Mouse (Mus musculus) ES-CJ7 (cell line): ENCODE measurements at regions not wholly inside any gene's neighbourhood (a gene's known extent, or its start where the extent isn't known, plus 50 kb on each side); places are given as distances from the start of the nearest gene placed in this dataset.

ENCODE experiments used
- DNase-seq: peaks from one replicate; pipeline ENCODE4 v3.0.0; 2011; ENCODE audit warnings: low read depth, low spot score

DNA sequence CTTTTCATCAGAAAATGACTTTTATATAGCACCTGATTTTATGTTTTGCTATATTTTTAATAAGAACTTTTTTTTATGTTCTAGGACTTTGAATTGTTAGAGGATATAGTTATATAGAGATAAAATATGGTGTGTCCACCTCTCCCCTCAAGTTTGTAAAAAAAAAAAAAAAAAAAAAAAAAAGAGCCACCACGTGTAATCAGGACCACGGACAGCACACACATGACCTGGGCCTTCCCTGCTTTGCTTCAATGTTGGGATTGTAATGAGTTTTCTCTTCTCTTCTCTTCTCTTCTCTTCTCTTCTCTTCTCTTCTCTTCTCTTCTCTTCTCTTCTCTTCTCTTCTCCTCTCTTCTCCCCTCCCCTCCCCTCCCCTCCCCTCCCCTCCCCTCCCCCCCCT is 78.5 kb downstream of the 1700010I14Rik start:
- peak; percentile 5 for DNase-seq

DNA sequence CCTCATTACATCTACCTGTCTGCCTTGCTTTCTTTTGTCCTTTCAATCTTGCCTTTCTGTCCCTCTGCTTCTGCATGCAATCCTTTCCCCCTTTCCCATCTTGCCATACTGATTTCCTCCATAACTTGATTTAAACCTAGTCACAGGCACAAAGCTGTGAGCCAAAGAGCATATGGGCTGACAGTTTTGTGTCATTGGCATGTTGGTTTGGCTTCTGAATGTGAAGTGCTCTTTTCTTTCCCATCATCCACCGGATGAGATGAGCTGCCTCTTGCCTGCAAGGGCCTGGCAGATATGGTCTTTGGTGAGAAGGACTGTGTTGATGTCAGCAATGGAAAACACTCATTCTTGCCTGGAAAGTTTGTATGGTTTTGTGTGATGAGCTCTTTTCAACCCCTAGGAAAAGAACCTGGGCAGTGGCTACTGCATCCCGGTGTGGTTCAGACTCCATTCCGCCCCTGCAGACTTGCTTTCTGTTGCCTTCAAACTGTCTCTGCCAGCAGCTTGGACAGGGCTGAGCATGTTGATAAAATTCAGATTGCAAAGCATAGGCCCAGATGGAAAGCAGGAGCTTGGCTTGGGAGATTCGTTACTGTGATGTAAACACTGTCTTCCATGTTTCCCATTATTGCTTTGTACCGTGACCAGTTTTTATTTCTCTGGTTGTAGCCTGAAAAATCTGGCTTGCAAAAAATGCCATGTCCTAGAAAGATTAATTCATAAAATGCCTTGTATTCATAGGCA is 80.9 kb downstream of the 1700010I14Rik start:
- no peak for DNase-seq

DNA sequence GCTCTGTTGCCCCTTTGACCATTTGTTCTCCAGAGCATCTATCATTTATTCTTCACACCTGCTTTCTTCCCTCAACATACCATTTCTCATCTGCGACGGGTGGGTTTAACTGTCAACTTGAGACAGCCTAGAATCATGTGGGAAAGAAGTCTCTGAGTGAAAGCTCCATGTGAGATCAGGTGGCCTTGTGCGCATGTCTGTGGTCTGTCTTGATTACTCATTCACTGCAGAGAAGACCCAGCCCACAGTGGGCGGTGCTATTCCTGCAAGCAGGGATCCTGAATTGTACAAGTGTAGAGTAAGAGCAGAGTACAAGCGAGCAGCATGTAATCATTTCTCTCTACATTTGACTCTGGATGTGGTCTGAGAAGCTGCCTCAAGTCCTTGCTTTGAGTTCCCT is 95.5 kb downstream of the 1700010I14Rik start:
- DNase-seq: peak; percentile 6

DNA sequence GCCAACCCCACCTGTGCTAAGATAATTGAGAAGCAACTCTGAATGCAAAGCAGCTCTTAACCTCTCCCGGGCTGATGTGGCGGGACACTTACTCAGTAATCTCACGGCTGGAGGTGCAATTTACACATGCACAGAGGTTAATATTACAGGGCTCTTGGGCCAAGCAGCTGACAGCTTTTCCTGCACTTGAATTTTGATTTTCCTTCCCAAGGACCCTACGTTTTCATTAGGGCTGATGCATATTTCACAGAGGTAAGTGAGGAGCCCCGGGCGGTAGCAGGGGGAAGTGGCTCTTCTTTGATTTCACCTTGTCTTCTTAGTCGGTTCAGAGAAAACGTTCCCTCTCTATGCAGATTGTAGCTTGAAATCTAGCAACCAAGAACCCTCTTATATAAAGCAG is 139.7 kb downstream of the 1700010I14Rik start:
- no peak for DNase-seq

DNA sequence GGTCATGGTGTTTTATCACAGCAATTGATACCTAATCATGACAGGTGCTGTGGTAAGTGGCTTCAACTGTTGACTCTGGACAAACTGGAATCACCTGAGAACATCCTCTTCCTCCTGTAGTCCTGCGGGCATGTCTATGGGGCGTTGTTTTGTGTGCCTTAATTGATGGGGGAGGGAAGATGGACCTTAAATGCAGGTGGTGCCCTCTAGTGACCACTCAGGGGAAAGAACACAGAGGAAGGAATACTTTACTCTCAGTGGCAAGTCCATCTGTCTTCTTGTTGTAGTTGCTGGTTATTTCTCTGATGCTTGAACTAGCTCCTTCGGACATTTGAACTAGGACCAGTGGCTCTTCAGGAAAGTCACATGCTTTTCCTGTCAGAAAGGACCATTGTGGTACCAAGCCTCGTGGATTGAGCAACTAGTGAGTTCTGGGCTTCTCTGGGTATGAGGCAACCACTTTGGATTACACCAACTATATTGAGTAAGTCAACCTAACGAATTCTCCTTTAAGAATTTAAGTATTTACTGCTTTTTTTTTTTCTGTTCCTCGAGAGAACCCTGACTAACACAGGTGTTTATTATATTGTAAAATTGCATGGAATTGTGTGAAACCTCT is 157.6 kb downstream of the 1700010I14Rik start:
- DNase-seq: peak; percentile 57

DNA sequence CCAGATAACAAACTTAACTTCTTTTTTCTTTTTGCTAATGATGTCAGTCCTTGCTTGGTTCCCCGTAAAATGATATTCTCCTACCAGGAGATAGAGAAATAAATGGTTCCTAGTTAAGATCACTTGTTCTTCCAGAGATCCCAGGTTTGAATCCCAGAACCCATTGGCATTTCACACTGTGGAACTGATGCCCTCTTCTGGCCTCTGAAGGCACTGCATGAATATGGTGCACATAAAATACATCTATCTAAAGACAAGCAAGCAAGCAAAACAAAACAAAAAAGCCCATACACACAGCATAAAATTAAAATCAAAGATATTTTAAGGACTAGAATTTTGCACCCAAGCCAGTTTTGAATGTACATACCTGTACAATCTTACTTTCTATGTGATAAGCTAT is 162.5 kb downstream of the 1700010I14Rik start:
- DNase-seq: peak; percentile 41

DNA sequence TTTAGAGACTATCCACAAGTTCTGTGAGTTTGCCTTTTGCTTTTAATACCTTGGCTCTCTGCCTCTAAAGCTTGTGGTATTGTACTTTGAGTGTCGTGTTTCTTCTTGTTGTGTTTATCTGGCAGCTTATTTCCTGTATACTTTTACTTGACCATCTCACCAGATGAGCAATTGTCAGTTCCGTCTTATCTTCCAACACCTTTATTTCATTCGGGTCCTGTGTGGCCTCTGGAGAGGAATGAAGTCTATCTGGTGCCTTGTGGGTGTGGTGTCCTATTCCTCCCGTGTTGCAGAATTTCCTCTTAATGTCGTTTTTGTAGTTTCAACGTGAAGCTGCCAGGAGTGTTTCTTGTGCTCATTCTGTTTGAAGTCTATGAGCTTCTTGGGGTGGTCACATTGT is 174.0 kb downstream of the 1700010I14Rik start:
- no peak for DNase-seq

DNA sequence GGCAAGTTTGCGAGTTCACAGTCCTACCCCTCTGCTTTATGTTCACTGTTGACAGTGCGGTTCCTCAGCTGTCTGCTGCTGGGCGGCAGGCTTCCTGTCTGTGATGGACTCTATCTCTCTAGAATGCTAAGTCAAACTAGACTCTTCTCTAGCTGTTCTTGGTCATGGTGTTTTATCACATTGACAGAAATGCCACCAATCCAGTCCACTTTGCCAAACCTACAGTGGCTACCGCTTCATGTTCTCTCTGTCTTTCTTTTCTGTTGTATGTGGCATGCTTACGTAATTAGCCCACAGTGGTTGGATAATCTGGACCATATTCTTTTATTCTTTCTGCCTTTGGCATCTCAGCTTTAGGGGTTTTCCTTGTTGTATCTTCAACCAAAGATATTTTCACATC is 174.5 kb downstream of the 1700010I14Rik start:
- DNase-seq: no peak

DNA sequence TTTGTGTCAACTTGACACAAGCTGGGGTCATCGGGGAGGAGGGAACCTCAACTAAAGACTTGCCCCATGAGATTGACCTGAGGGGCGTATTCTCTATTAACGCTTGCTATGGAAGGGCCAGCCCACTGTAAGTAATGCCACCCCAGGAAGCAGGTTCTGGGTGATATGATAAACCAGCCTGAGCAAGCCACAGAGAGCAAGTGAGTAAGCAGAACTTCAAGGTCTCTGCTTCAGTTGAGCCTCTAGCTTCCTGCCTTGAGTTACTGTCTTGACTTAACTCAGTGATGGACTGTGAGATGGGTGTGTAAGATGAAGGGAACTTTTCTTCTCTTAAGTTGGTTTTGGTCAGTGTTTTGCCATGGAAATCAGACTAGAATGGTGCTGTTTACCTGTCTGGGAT is 175.2 kb downstream of the 1700010I14Rik start:
- DNase-seq: no peak

DNA sequence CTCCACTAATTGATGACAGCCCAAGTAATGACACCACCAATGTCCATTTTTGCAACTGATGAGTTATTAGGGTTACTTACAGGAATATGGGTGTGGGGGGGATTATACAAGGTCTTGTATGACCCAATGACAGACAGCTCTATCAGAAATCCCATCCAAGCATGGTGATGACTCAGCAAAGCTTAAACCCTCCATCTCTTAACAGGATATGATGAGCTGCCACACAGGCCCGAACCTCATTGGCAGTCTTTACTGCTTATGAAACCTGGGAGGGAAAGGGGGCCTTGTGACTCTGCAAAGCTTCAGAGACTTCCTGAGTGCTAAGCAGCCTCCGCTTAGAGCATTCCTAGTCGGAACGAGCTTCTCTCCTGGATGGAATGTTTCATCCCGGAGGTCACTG is 176.4 kb downstream of the 1700010I14Rik start:
- no peak for DNase-seq

DNA sequence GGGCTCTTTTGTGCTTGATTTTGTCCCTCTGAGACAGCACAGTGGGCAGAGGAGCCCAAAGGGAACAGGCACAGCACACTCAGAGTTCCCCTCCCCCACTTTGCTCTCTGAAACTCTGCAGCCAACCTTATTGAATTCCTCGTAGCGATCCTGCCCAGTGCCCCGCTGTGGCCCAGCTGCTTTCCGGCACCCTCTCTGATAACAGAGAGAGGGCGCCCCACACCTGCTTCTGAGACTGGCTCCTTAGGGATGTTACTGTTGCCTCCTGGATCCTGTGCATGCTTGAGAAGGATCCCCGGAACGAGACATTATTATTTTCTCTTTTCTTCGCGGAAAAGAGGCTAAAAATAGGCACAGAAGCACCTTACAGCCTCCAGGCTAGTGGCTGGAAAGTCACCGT is 179.0 kb downstream of the 1700010I14Rik start:
- DNase-seq: peak; percentile 68

DNA sequence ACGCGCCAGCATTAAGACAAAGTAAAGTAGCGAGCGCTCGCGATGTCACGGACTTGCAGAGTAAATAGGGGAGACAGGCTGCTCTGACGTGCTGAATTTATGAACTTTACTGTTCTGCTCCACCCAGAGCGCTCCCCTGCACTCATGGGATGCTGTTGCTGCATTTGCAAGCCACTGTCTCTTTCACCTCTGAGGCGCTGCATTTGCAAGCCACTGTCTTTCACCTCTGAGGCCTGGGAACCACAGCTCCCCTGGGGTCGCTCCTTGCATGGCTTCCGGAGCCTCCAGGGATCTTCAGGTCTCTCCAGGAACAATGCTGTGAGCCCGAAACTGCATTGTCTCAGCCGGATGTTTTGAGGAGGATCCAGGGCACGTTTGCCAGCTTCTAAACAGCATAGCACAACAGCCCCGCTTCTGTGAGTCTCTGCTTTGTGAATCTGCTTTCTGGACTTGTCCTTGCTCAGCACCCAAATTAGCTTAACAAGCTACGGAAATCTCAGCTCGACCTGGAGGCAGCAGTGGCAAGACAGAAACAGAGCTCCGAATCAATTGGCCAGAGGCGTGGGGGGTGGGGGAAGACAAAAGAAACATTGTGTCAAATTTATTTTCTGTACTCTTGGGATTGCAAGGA is 179.6 kb downstream of the 1700010I14Rik start:
- DNase-seq: peak; percentile 52

DNA sequence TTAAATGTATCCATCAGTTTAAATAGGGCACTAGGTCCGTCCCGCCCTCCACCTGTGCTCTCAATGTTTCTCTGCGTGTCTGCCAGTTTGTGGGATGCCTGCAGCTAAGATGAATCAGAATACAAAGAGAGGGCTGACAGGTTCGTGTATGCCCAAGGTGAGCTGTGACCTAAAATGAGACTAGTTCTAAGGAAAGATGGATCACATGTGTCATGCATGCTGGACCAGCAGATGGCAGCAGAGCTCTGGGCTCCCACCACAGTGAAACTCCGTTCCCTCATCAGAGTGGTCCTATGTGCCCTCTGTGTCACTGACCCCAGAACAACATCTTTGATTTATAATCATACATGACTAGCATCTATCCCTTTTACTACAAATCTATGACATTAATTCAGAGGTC is 180.3 kb downstream of the 1700010I14Rik start:
- DNase-seq: peak; percentile 80

DNA sequence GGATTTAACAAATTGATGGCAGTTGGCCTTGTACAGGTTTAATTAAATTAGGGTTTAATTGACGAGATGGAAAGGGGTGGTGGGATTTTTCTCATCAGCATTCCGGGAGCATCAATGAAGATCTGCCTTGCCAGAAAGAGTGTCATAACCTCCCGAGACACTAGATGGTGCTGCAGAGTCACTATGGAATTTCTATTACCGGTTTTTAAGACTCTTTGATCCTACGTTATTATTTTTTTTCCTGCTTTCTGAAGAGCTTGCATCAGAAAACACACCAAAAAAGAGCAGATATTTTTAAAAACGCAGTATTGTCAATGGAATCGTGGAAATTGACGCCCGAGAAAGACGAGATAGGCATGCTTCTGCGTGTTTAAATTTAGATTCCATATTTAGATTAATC is 181.2 kb downstream of the 1700010I14Rik start:
- peak; percentile 39 for DNase-seq

DNA sequence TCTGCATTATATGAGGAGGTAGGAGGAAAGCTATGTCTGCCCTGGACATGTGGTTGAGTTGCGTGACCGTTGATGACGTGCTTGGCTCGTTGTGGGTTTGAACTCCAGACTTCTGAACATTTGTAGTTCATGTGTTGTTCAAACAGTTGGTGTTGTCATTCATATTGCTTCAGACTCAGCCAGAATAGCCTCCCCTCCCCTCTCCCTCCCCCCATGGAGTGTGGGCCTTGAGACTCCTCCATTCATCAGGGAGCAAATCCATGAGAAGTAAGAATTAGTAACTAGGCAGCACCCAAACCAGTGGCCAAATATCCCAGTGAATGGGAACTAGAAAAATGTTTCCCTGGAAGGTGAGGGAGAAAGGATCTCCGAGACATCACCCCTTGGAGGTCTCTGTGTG is 209.0 kb downstream of the 1700010I14Rik start:
- no peak for DNase-seq

DNA sequence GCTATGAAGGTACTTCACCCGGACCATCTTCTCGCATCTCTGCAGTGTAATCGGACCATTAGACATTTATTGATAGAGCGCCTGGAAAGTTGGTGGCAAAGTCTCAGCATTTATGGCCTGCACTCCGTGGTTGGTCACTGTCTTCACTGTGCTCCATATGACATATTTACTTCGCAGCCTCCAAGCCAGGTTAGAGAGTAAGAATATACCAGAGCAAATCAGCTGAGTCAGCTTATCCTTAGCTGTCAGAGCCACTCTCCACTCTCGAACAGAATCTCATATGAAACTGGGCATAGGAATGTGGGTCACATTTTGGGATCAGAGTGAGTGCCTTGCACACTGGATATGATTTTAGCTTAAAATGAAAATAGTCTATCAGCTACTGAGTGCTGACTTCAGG is 212.3 kb downstream of the 1700010I14Rik start:
- no peak for DNase-seq

DNA sequence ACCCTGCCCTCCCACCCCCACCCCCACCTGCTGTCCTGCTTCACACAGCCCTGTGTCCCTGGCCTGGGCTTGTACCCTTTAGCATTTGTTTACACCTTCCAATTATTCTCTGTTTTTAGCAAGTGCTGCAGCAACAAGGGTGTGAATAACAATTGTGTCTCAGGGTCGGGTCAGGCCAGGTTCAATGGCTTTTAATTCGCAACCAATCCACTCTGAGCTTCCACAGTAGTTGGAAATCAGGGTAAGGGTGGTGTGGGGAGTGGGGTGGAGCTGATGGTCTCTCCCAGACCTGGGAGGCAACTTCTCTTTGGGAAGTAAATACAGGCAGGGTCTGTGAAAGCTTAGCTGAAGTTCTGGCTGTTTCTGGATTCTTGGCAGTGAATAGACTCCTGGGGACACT is 214.4 kb downstream of the 1700010I14Rik start:
- DNase-seq: peak; percentile 89

DNA sequence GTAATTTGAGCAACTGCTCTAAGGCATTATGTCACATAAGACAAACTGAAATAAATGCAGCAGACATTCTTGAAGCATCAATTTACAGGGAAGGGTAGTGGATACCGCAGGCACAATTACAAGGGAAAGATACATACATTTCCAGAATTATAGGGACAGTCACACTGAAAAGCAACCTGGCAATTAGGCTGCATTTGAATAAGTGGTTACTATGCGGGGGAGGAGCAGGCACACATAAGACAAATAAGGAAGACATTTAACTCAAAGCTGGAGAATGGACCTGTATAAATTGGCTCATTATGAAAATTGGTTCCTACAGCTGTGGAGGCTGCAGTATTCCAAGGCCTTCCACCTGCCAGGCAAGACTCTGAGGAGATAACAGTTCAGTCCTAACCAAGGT is 211.2 kb upstream of the Gm17728 start:
- no peak for DNase-seq

DNA sequence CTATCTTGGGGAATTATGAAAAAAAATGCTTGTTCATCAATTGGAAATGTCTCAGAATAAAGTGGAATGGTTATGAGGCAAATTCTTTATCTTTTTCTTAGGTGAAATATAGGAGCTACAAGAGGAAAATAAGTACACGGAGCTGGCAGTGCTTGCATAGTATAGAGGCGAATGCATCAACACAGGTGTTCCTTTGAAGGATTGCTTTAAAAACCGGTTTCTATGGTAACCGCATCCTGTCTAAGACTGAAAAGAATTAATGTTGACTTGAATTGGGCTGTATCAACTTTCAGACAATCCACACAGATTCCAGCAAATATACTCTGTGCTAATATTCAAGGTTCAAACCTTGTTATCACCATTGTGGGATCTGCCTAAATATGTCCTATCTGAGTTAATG is 198.8 kb upstream of the Gm17728 start:
- DNase-seq: no peak

DNA sequence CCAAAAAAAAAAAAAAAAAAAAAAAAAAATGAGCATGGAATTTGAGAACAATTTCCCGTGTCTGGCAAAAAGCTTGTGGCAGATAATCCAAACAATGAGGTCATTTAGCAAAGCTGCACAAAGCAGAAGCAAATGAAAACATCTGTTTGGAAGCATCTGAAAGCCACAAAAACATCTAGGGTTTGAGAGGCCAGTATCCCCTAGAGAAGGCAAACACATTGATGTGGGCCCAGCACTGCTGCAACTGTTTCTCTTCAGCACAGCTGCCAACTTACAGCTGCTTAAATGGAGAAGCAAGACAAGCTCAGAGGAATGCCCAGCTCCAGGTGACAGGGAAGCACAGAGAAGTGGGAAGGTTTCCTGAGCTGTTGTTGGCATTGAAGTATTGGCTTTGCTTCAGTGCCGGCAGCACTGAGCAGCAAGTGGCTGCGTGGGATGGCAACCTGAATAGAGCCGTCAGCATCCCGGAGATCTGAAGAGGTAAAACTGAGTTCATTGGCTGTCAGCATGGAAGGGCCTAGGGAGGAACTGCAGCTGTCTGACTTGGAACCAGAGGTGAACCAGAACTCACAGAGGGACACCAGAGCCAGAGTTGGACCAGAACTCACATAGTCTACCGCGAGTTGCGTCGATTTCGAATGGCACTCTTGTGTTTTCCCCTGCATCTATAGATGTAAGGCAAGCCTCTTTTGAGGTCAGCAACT is 193.8 kb upstream of the Gm17728 start:
- no peak for DNase-seq

DNA sequence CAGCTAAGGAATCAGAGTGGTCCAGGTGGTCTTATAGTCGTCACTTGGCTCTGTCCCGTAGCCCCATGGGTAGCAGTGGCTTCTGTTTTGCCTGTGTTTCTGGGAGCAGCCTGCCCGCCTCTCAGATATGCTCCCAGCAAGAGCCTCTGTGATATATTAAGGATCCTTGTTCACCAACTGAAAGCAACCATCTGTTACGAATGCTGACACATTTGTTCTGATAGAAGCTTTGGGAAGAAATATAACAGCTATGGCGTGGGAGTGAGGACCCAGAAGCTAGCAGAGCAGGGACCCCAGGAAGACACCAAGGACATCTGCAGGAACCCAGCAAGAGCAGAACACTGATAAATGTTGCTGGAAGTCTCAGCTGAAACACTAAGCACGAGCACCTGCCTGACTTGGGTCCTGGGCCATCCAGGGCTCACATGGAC is 186.7 kb upstream of the Gm17728 start:
- no peak for DNase-seq

DNA sequence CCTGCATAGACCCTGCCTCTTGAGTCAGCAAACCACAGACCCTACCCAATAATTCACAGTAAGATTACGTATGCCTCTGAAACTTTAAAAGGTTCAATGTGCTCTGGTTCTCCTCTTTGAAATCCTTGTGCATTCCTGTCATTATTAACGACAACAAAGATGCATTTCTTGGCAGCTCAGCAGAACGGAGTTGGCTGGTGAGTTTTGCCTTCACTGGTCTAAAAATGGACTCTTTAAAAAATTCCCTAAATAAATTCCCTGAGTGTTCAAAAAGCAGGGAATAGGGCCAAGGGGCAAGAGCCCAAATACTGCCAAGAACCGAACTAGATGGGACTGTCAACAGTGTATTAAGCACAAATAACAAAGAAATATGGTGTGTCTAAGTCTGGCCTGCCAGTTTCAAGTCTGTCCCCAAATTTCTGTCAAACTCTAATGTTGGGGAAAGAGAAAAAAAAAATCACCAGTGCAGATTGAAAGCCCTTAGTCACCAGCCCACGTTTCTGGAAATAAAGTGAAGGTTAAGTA is 163.2 kb upstream of the Gm17728 start:
- DNase-seq: no peak
